Mouse (Mus musculus): ENCODE results near the gene Cops6. TPM values are rescaled to one million over a fixed set of nuclear protein-coding genes. Genes with fewer than 3 reads are reported as not detected.

The Cops6 gene
- polyA plus RNA-seq, 1 experiment, result 85.5 TPM

DNA sequence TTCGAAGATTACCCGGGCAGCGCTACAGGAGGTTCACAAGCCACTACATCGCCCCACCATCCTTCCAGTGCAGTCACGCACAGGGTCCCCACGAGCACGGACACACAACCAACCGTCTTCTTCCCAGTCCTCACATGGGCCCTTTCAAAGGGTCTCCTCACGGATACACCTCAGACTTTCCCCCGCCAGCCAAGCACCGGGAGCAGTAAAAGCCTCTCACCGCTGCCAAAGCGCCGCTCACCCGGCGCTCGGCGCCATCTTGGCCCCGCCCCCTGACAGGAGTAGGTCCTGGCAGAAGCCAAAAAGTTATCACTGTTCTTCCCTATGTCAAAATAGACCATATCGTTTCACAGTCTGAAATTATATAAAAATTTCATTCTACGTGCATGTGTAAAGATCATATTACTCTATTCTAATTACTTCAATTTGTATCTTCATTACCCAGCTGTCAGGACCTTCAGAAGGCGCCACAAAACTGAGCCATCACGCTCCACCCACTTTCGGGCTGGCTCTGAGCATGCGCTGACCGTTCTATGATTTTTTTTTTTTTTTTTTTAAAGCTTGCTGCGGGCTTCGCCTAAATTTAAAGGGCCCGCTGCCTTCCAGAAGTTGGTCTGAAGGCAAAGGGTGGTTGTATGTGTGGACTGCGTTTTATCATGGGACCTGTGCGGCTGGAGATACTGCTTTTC, 26.2 kb downstream of the Cops6 start, which contains the start of the genes Taf6 and Cnpy4:
Taf6 (minus strand) TSS at position 502 of the 689 bp plus-strand sequence.
Cnpy4 (plus strand) TSS at position 536 of the 689 bp plus-strand sequence.
- Histone ChIP-seq H3K36me3 (replicated peaks; ENCODE audit: low read length) (peaks cover 50% of the 10 kb centered on the region), H3K4me3 (replicated peaks) (peak within 1 kb of the TSS; percentile 99), H3K9me3 (no peaks in the 10 kb centered on the region), H3K27me3 (replicated peaks) (no peaks in the 10 kb centered on the region), H3K4me1 (peaks cover 24% of the 10 kb centered on the region)
- TF ChIP-seq FLI1 (IDR thresholded peaks at IDR 0.05; ENCODE audit: low read length), result no peak
- TF ChIP-seq GATA1 (IDR thresholded peaks at IDR 0.05; ENCODE audit: borderline replicate concordance, low read length), result no peak

GRCm38 (mm10) chr5:138187661-138188306, 26.9 kb downstream of the Cops6 start:
- no peaks in the 10 kb centered on the region for H3K9me3 ChIP-seq
- H3K36me3 ChIP-seq (replicated peaks; ENCODE audit: low read length), result peaks cover 50% of the 10 kb centered on the region
- no peaks in the 10 kb centered on the region for H3K27me3 ChIP-seq (replicated peaks)
- peak overlapping the region; percentile 99 for H3K4me3 ChIP-seq (replicated peaks)
- H3K4me1 ChIP-seq, result peaks cover 24% of the 10 kb centered on the region
- TF ChIP-seq GATA1 (IDR thresholded peaks at IDR 0.05; ENCODE audit: borderline replicate concordance, low read length) (no peak), FLI1 (IDR thresholded peaks at IDR 0.05; ENCODE audit: low read length) (no peak)

GRCm38 (mm10) chr5:138193771-138194727, 33.2 kb downstream of the Cops6 start, which contains the start of gene Mblac1:
TSS of gene Mblac1 (plus strand) at chr5:138194314.
- peaks cover 29% of the 10 kb centered on the region for H3K4me1 ChIP-seq
- peaks cover 5% of the 10 kb centered on the region for H3K27me3 ChIP-seq (replicated peaks)
- H3K36me3 ChIP-seq (replicated peaks; ENCODE audit: low read length), result peaks cover 35% of the 10 kb centered on the region
- TF ChIP-seq FLI1 (IDR thresholded peaks at IDR 0.05; ENCODE audit: low read length) (no peak), GATA1 (IDR thresholded peaks at IDR 0.05; ENCODE audit: borderline replicate concordance, low read length) (no peak)
- no peaks in the 10 kb centered on the region for H3K9me3 ChIP-seq
- peak within 1 kb of the TSS; percentile 97 for H3K4me3 ChIP-seq (replicated peaks)

DNA sequence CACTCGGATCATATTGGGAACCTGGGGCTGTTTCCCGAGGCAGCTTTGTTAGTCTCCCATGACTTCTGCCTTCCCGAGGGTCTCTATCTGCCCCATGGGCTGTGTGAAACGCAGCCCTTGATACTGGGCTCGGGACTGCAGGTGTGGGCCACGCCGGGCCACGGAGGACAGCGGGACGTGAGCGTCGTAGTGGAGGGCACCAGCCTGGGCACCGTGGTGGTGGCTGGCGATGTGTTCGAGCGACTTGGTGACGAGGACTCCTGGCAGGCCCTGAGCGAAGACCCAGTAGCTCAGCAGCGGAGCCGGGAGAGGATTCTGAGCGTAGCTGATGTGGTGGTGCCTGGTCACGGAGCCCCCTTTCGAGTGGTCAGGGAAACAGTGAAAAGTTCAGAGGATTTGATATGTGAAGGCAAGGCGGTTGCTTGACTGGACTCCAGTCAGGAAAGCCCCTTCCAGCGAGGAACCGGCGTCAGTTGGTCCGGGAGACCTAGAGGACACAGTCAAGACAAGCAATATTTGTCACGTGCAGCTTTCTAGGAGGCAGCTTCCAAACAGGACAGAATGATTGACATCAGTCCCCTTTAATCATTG, 34.0 kb downstream of the Cops6 start:
- Histone ChIP-seq H3K4me1 (peaks cover 29% of the 10 kb centered on the region), H3K4me3 (replicated peaks) (peak overlapping the region; percentile 97), H3K36me3 (replicated peaks; ENCODE audit: low read length) (peaks cover 31% of the 10 kb centered on the region), H3K27me3 (replicated peaks) (peaks cover 5% of the 10 kb centered on the region), H3K9me3 (no peaks in the 10 kb centered on the region)
- no peak for TF ChIP-seq GATA1 (IDR thresholded peaks at IDR 0.05; ENCODE audit: borderline replicate concordance, low read length)
- TF ChIP-seq FLI1 (IDR thresholded peaks at IDR 0.05; ENCODE audit: low read length), result no peak

- Histone ChIP-seq H3K36me3 (replicated peaks; ENCODE audit: low read length) (peaks cover 25% of the 10 kb centered on the region), H3K9me3 (no peaks in the 10 kb centered on the region), H3K4me3 (replicated peaks) (no peak overlapping the region), H3K4me1 (peaks cover 29% of the 10 kb centered on the region), H3K27me3 (replicated peaks) (peaks cover 5% of the 10 kb centered on the region)
- TF ChIP-seq GATA1 (IDR thresholded peaks at IDR 0.05; ENCODE audit: borderline replicate concordance, low read length) (no peak), FLI1 (IDR thresholded peaks at IDR 0.05; ENCODE audit: low read length) (no peak)
These were observed 34.6 kb downstream of the Cops6 start for GRCm38 (mm10) chr5:138195463-138195862.

DNA sequence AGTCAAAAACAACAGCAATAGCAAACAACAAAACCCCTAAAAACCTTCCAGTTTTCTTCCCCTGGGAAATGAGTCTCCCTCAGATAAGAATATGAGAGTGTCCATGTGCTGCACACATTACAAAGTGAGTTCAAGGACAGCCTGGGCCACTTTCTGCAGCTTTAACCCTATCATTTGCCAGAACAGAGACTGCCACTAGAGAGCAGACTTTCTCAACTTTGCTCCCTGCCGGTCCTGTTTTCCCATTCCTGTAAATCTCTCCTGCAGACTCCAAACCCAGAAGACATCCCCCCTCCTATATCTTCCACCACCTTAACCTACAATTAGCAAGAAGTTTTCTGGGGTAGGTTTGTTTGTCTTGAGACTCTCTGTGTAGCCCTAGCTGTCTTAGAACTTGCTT, 38.7 kb downstream of the Cops6 start:
- Histone ChIP-seq H3K4me1 (peaks cover 15% of the 10 kb centered on the region), H3K36me3 (replicated peaks; ENCODE audit: low read length) (no peaks in the 10 kb centered on the region), H3K9me3 (peaks cover 20% of the 10 kb centered on the region), H3K4me3 (replicated peaks) (no peak overlapping the region), H3K27me3 (replicated peaks) (peaks cover 5% of the 10 kb centered on the region)
- no peak for TF ChIP-seq GATA1 (IDR thresholded peaks at IDR 0.05; ENCODE audit: borderline replicate concordance, low read length)
- no peak for TF ChIP-seq FLI1 (IDR thresholded peaks at IDR 0.05; ENCODE audit: low read length)

DNA sequence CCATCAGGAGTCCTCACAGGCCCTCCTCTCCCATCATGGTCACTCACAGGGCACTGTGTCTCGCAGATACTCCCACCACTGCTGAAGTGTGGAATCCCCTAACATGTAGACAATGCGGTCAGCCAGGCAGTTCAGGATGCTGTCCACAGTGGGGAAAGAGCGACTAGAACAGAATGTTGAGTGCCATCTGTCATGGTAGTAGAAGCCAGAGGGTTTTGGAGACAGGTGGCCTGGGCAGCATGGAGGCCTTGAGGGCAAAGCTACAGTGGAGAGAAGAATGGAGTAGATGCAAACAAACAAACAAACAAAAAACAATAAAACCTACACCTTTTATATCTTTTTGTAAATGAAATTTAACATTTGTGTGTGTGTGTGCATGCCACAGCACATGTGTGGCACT, 41.2 kb downstream of the Cops6 start:
- Histone ChIP-seq H3K9me3 (peaks cover 34% of the 10 kb centered on the region), H3K27me3 (replicated peaks) (no peaks in the 10 kb centered on the region), H3K36me3 (replicated peaks; ENCODE audit: low read length) (no peaks in the 10 kb centered on the region), H3K4me3 (replicated peaks) (no peak overlapping the region), H3K4me1 (no peaks in the 10 kb centered on the region)
- TF ChIP-seq GATA1 (IDR thresholded peaks at IDR 0.05; ENCODE audit: borderline replicate concordance, low read length) (no peak), FLI1 (IDR thresholded peaks at IDR 0.05; ENCODE audit: low read length) (no peak)

GRCm38 (mm10) chr5:138207253-138207652, 46.4 kb downstream of the Cops6 start:
- Histone ChIP-seq H3K27me3 (replicated peaks) (peaks cover 1% of the 10 kb centered on the region), H3K4me3 (replicated peaks) (no peak overlapping the region), H3K36me3 (replicated peaks; ENCODE audit: low read length) (no peaks in the 10 kb centered on the region), H3K9me3 (peaks cover 50% of the 10 kb centered on the region), H3K4me1 (peaks cover 4% of the 10 kb centered on the region; the same call in 1 of the 2 replicates)
- TF ChIP-seq FLI1 (IDR thresholded peaks at IDR 0.05; ENCODE audit: low read length) (no peak), GATA1 (IDR thresholded peaks at IDR 0.05; ENCODE audit: borderline replicate concordance, low read length) (no peak)

- Histone ChIP-seq H3K4me1 (peaks cover 4% of the 10 kb centered on the region; the same call in 1 of the 2 replicates), H3K36me3 (replicated peaks; ENCODE audit: low read length) (no peaks in the 10 kb centered on the region), H3K27me3 (replicated peaks) (peaks cover 1% of the 10 kb centered on the region), H3K4me3 (replicated peaks) (no peak overlapping the region), H3K9me3 (peaks cover 49% of the 10 kb centered on the region)
- TF ChIP-seq FLI1 (IDR thresholded peaks at IDR 0.05; ENCODE audit: low read length) (no peak), GATA1 (IDR thresholded peaks at IDR 0.05; ENCODE audit: borderline replicate concordance, low read length) (no peak)
These were observed 47.0 kb downstream of the Cops6 start for GRCm38 (mm10) chr5:138207873-138208272.

Other genes starting within 250 kb of the Cops6 start
- not detected in 2 replicates for gene Cyp3a13, start 239.5 kb upstream of the Cops6 start, polyA plus RNA-seq (2012; ENCODE audit: insufficient read depth, low replicate concordance)
- gene Gjc3, start 198.0 kb upstream of the Cops6 start, polyA plus RNA-seq (2012; ENCODE audit: insufficient read depth, low replicate concordance), result 0.68 TPM in 1 of 2 replicates, not detected in the other
- gene Azgp1, start 179.6 kb upstream of the Cops6 start, polyA plus RNA-seq (2012; ENCODE audit: insufficient read depth, low replicate concordance), result not detected in 2 replicates
- gene Smok3a, start 139.8 kb upstream of the Cops6 start, polyA plus RNA-seq (2012; ENCODE audit: insufficient read depth, low replicate concordance), result not detected in 2 replicates
- 0.06 TPM in 1 of 2 replicates, not detected in the other for gene Smok3b, start 139.6 kb upstream of the Cops6 start, polyA plus RNA-seq (2012; ENCODE audit: insufficient read depth, low replicate concordance)
- not detected in 2 replicates for gene Smok3c, start 107.9 kb upstream of the Cops6 start, polyA plus RNA-seq (2012; ENCODE audit: insufficient read depth, low replicate concordance)
- gene Zkscan1, start 76.0 kb upstream of the Cops6 start, polyA plus RNA-seq (2012; ENCODE audit: insufficient read depth, low replicate concordance), result 0.38 TPM in 1 of 2 replicates, not detected in the other
- 0.86 TPM in 1 of 2 replicates, not detected in the other for gene Zscan21, start 44.2 kb upstream of the Cops6 start, polyA plus RNA-seq (2012; ENCODE audit: insufficient read depth, low replicate concordance)
- 0.13 TPM in 1 of 2 replicates, not detected in the other for gene Zfp113, start 5.3 kb upstream of the Cops6 start, polyA plus RNA-seq (2012; ENCODE audit: insufficient read depth, low replicate concordance)
- gene Ap4m1, start 10.9 kb downstream of the Cops6 start, polyA plus RNA-seq (2012; ENCODE audit: insufficient read depth, low replicate concordance), result 5.5 and 7.4 TPM in 2 replicates
- 6.7 and 10.6 TPM in 2 replicates for gene Mcm7, start 11.4 kb downstream of the Cops6 start, polyA plus RNA-seq (2012; ENCODE audit: insufficient read depth, low replicate concordance)
- gene Taf6, start 26.4 kb downstream of the Cops6 start, polyA plus RNA-seq (2012; ENCODE audit: insufficient read depth, low replicate concordance), result 21.9 and 50.3 TPM in 2 replicates
- 1.8 and 2.1 TPM in 2 replicates for gene Cnpy4, start 26.4 kb downstream of the Cops6 start, polyA plus RNA-seq (2012; ENCODE audit: insufficient read depth, low replicate concordance)
- gene Mblac1, start 33.2 kb downstream of the Cops6 start, polyA plus RNA-seq (2012; ENCODE audit: insufficient read depth, low replicate concordance), result 3.8 TPM in 1 of 2 replicates, not detected in the other
- gene Nxpe5, start 64.8 kb downstream of the Cops6 start, polyA plus RNA-seq (2012; ENCODE audit: insufficient read depth, low replicate concordance), result 0.40 TPM in 1 of 2 replicates, not detected in the other
- 61.6 and 131 TPM in 2 replicates for gene Lamtor4, start 94.4 kb downstream of the Cops6 start, polyA plus RNA-seq (2012; ENCODE audit: insufficient read depth, low replicate concordance)
- 49.9 and 62.5 TPM in 2 replicates for gene BC037034, start 103.0 kb downstream of the Cops6 start, polyA plus RNA-seq (2012; ENCODE audit: insufficient read depth, low replicate concordance)
- gene Gal3st4, start 111.8 kb downstream of the Cops6 start, polyA plus RNA-seq (2012; ENCODE audit: insufficient read depth, low replicate concordance), result not detected in 2 replicates
- gene Gm43720, start 118.9 kb downstream of the Cops6 start, polyA plus RNA-seq (2012; ENCODE audit: insufficient read depth, low replicate concordance), result not detected in 2 replicates
- gene Gpc2, start 118.9 kb downstream of the Cops6 start, polyA plus RNA-seq (2012; ENCODE audit: insufficient read depth, low replicate concordance), result 2.6 and 3.1 TPM in 2 replicates
- 0.66 and 9.2 TPM in 2 replicates for gene Stag3, start 119.2 kb downstream of the Cops6 start, polyA plus RNA-seq (2012; ENCODE audit: insufficient read depth, low replicate concordance)
- gene Pvrig, start 180.9 kb downstream of the Cops6 start, polyA plus RNA-seq (2012; ENCODE audit: insufficient read depth, low replicate concordance), result not detected in 2 replicates